Comparison of ENCODE assay signal across 26 mouse cellular contexts in the genomic region with DNA sequence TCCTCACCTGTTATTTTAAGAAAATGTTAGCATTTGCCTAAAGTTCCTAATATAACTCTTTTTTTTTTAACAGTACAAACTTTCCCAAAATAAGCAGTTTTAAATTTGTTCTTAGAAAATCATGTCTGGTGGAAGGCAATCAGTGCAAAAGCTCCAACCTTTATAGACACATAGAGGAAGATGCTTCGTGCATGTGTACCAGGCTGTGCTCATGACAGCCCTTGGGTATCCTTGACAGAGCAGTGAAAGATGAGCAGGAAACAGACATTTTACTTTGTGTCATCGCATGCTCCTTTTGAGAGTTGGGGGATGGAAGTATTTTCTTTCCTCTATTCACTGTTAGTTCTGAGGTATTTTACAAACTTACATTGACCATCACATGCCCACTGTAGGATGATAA.
"Had no signal": no experiment of that assay in that cellular context is flagged by ENCODE, and none has a peak within 500 bp of the region (broad histone marks: within the 10 kb centered on the region; RNA-seq: fewer than 3 reads in every experiment).

No protein-coding gene starts in this region.

- H3K4me3 ChIP-seq: heart, adult 2 months; heart, embryonic 13.5 days; heart, embryonic 15.5 days; hindbrain, embryonic 13.5 days; hindbrain, embryonic 15.5 days; kidney, embryonic 15.5 days; layer of hippocampus, adult 2 months; limb, embryonic 10.5 days; limb, embryonic 12.5 days; liver, embryonic 13.5 days; liver, embryonic 15.5 days had no signal

- H3K4me1 ChIP-seq: heart, embryonic 13.5 days; heart, embryonic 15.5 days; hindbrain, embryonic 13.5 days; hindbrain, embryonic 15.5 days; kidney, embryonic 15.5 days; limb, embryonic 10.5 days; limb, embryonic 12.5 days; liver, embryonic 13.5 days; liver, embryonic 15.5 days had no signal

- H3K36me3 ChIP-seq: heart, embryonic 13.5 days; heart, embryonic 15.5 days; hindbrain, embryonic 13.5 days; hindbrain, embryonic 15.5 days; kidney, embryonic 15.5 days; limb, embryonic 10.5 days; limb, embryonic 12.5 days; liver, embryonic 13.5 days; liver, embryonic 15.5 days had no signal

- H3K27me3 ChIP-seq: heart, embryonic 13.5 days; heart, embryonic 15.5 days; hindbrain, embryonic 13.5 days; hindbrain, embryonic 15.5 days; kidney, embryonic 15.5 days; limb, embryonic 12.5 days; liver, embryonic 13.5 days; liver, embryonic 15.5 days had no signal

- DNase-seq: forebrain, postnatal 0 days; gastrocnemius, postnatal 14 days; gastrocnemius, postnatal 36 days; heart, adult 11 months; heart, adult 2 months; heart, postnatal 14 days; heart, postnatal 36 days; kidney, adult 11 months; kidney, adult 2 months; kidney, adult 9 months; kidney, postnatal 14 days; kidney, postnatal 4 days; liver; liver, embryonic 13.5 days had no signal

- H3K9me3 ChIP-seq: heart, embryonic 13.5 days; heart, embryonic 15.5 days; hindbrain, embryonic 13.5 days; hindbrain, embryonic 15.5 days; kidney, embryonic 15.5 days; limb, embryonic 10.5 days; limb, embryonic 12.5 days; liver, embryonic 13.5 days; liver, embryonic 15.5 days had no signal

- ATAC-seq: forebrain, postnatal 0 days; hindbrain, postnatal 0 days; intestine, embryonic 16.5 days had no signal

- H3K27ac ChIP-seq: heart, adult 2 months; heart, embryonic 13.5 days; heart, embryonic 15.5 days; hindbrain, embryonic 13.5 days; hindbrain, embryonic 15.5 days; hindbrain, postnatal 0 days; kidney, embryonic 15.5 days; kidney, postnatal 0 days; layer of hippocampus, adult 2 months; limb, embryonic 10.5 days; limb, embryonic 12.5 days; liver, embryonic 13.5 days; liver, embryonic 15.5 days had no signal
